Mouse (Mus musculus): ENCODE results near the gene Gm49373.

GRCm38 (mm10) chr9:21014691-21015570 is 58.0 kb downstream of the Gm49373 start:
- TF ChIP-seq CTCF (IDR thresholded peaks at IDR 0.05; ENCODE audit: low read depth) (no peak), EP300 (optimal IDR thresholded peaks at IDR 0.05) (no peak)
